Mouse (Mus musculus) common myeloid progenitor, adult 5-6 weeks (primary cell): Measurements from ENCODE around the gene Slc9a1. TPM values are rescaled to one million over a fixed set of nuclear protein-coding genes. Genes with fewer than 3 reads are reported as not detected.

Experiments used
- ATAC-seq: replicated peaks from 2 replicates; pipeline ENCODE4 v1.8.0; 2016; ENCODE audit warnings: low read depth, mild to moderate bottlenecking, moderate TSS enrichment, inconsistent platforms; ENCODE audit not compliant: poor library complexity, severe bottlenecking
- total RNA-seq: library from RNA; stranded (forward); fragments of 200-1000, 187-1606 nt; gene quantifications from 2 replicates; pipeline ENCODE4 v1.2.3, GENCODE M21; 2017

Slc9a1 gene
- total RNA-seq, 1 experiment from 2014 or later: 9.0 TPM

DNA sequence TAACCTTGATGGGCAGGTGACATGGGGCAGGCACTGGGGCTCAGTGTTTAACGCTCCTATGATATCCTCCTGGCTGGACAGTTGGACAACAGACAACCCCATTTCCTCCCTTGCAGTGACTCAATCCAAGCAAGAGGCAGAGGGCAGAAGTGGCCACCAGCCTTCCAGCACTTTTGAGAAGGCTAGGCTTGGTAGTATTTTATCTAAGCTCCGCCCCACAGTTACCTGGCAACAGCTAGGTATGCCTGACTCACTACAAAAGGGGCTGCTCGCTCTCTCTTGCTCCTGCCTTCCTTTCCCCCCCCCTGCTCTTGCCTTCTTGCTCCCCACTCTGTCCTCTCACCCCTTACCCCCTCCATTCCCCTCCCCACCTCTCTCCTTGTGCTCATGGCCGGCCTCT lies 91.9 kb downstream of the Slc9a1 start:
- no peak for ATAC-seq

DNA sequence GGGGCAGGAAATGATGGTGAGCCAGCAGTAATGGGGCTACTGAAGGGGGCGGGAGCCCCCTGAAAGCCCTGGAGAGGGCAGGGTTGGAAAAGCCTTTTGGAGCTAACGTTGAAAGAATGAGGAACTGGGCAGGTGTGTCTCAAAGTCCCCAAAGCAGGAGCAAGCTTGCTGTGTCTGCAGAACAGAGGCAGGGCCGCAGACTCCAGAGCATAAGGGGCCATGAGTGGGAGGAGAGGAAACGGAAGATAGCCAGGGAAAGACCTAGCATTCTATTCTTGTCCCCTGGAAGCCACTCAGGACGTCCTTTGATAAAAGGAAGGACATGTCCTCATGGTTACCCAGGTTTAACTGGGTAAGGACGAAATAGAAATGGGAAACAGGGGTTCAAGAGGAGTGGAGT lies 93.7 kb downstream of the Slc9a1 start:
- no peak for ATAC-seq

DNA sequence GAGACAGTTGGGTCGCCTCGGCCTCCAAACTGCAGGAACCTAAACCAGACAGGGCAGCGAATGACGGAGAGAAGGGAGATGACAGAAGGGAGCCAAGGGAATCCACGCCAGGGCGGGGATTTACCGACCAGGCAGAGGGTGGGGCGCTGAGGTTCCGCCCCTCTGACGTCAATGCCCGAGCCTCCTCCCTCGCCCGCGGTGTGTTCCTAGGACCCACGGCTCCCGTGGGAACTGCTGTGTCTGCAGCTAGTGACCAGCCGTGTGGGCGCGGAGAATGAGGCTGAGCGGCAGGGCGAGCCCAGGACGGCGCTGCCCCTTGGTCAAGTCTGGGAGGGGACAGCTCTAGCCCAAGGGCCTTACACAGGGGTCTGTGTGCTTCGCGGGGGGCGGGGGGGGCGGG lies 98.6 kb downstream of the Slc9a1 start:
- peak; percentile 78 for ATAC-seq

DNA sequence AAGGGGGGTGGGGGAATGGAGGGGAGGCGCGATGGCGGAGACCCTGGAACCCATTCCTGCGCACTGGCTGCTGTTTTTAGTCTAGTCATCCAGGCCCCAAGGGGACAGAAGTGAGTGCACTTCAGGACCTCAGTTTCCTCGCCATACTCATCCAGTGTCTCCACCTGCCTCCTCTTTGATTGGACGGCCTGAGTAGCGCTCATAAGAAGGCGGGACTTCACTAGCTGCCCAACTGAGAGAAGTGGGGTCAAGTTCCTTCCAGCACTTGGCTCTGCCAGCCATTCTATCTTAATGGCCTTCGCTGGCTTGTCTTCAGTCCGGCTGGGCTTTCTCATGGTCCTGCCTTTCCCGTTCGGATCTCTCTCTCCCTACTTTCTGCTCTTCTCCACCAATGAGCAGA lies 99.6 kb downstream of the Slc9a1 start:
- ATAC-seq: peak; percentile 27; the same call in 1 of the 2 replicates

DNA sequence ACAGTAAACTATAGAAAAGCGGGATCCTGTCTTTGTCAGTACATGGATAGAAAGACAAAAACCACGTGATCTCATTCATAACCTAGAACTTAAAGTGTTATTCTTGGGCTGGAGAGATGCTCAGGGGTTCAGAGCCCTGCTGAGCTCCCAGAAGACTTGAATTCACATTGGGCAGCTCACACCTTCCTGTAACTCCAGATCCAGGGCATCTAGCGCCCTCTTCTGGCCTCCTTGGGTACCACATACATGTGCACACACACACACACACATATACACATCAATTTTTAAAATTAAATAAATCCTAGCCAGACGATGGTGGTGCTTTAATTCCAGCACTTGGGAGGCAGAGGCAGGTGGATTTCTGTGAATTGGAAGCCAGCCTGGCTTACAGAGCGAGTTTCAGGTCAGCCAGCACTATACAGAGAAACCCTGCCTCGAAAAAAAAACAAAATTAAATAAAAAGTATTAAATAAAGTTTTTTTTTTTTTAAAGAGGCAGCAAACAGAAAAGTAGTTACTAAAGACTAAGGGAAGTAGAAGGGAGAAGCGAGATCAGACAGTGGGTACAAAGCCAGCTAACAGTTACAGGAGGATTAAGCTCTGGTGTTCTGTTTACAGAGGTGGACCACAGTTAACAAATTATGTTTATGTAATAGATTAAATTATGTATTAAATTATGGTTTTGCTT lies 101.8 kb downstream of the Slc9a1 start:
- ATAC-seq: no peak

Other genes with a start within 250 kb of the Slc9a1 start
- gene Wasf2, start 239.2 kb upstream of the Slc9a1 start, total RNA-seq: 45.6 and 61.3 TPM in 2 replicates
- gene Cd164l2, start 157.6 kb upstream of the Slc9a1 start, total RNA-seq: not detected in 2 replicates
- not detected in 2 replicates for gene Gpr3, start 157.2 kb upstream of the Slc9a1 start, total RNA-seq
- gene Map3k6, start 128.9 kb upstream of the Slc9a1 start, total RNA-seq: 4.9 and 7.2 TPM in 2 replicates
- gene Sytl1, start 106.6 kb upstream of the Slc9a1 start, total RNA-seq: 0.87 and 3.0 TPM in 2 replicates
- 20.4 and 21.7 TPM in 2 replicates for gene Tmem222, start 91.9 kb upstream of the Slc9a1 start, total RNA-seq
- 9.3 and 12.6 TPM in 2 replicates for gene Wdtc1, start 16.2 kb upstream of the Slc9a1 start, total RNA-seq
- not detected in 2 replicates for gene Tent5b, start 110.4 kb downstream of the Slc9a1 start, total RNA-seq
- gene Trnp1, start 128.8 kb downstream of the Slc9a1 start, total RNA-seq: not detected in 2 replicates
- gene Kdf1, start 149.3 kb downstream of the Slc9a1 start, total RNA-seq: not detected in 2 replicates
- gene Nudc, start 176.3 kb downstream of the Slc9a1 start, total RNA-seq: 316 and 327 TPM in 2 replicates
- 1.4 TPM in 1 of 2 replicates, not detected in the other for gene Nr0b2, start 183.7 kb downstream of the Slc9a1 start, total RNA-seq
- gene Gpatch3, start 205.0 kb downstream of the Slc9a1 start, total RNA-seq: 17.3 and 18.0 TPM in 2 replicates
- 18.4 and 19.0 TPM in 2 replicates for gene Gpn2, start 214.7 kb downstream of the Slc9a1 start, total RNA-seq
- 3.6 and 4.9 TPM in 2 replicates for gene Sfn, start 232.5 kb downstream of the Slc9a1 start, total RNA-seq